ENCODE assay signal across 8 mouse cellular contexts in genomic region chr2:31637807-31638206, GRCm38 (mm10). TPM values are rescaled to one million over a fixed set of nuclear protein-coding genes. Genes with fewer than 3 reads are reported as not detected.
A peak's percentile ranks its signal among the peaks of the same experiment; 100 is the strongest.
DNase-seq lines count a peak whose midpoint lies in the region; ATAC-seq and TF ChIP-seq lines count a peak whose summit lies in the region.

No protein-coding gene starts in this region.

- H3K36me3 ChIP-seq in liver, embryonic 14.5 days (replicated peaks; ENCODE audit: control insufficient read depth, insufficient read depth, low read depth) = no peaks in the 10 kb centered on the region
- H3K36me3 ChIP-seq in liver, embryonic 12.5 days = no peaks in the 10 kb centered on the region
- H3K36me3 ChIP-seq in heart, embryonic 13.5 days = no peaks in the 10 kb centered on the region
- no peaks in the 10 kb centered on the region for H3K36me3 ChIP-seq in limb, embryonic 10.5 days
- H3K36me3 ChIP-seq in neural tube, embryonic 12.5 days = no peaks in the 10 kb centered on the region

- no peak for DNase-seq in liver, embryonic 14.5 days (ENCODE audit: low read depth in 3 of 3, low spot score in 3 of 3)
- DNase-seq in brain, embryonic 14.5 days (ENCODE audit: low read depth) = peak; percentile 67
- peak; percentile 76 for DNase-seq in limb, embryonic 10.5 days (ENCODE audit: low spot score)
- no peak for DNase-seq in cerebellum, adult 9-11 months
- DNase-seq in left cerebral cortex, adult 9 months (ENCODE audit: low spot score in 2 of 2) = no peak

- no peaks in the 10 kb centered on the region for H3K9me3 ChIP-seq in liver, embryonic 14.5 days (ENCODE audit: control insufficient read depth, low read length)
- no peaks in the 10 kb centered on the region for H3K9me3 ChIP-seq in liver, embryonic 12.5 days (replicated peaks)
- H3K9me3 ChIP-seq in heart, embryonic 13.5 days = no peaks in the 10 kb centered on the region
- H3K9me3 ChIP-seq in limb, embryonic 10.5 days (replicated peaks) = no peaks in the 10 kb centered on the region
- H3K9me3 ChIP-seq in neural tube, embryonic 12.5 days = no peaks in the 10 kb centered on the region

- under 1% methylated on average over 22 of the region's 22 CpGs for WGBS in liver, embryonic 14.5 days (ENCODE audit: insufficient replicate concordance)
- WGBS in liver, embryonic 12.5 days (ENCODE audit: insufficient replicate concordance) = 2% methylated on average over 22 of the region's 22 CpGs
- WGBS in heart, embryonic 13.5 days = 2% methylated on average over 22 of the region's 22 CpGs
- WGBS in limb, embryonic 10.5 days = under 1% methylated on average over 22 of the region's 22 CpGs
- 0% methylated on average over 22 of the region's 22 CpGs for WGBS in neural tube, embryonic 12.5 days

- H3K4me2 ChIP-seq in liver, embryonic 14.5 days (ENCODE audit: low read depth) = no peak overlapping the region
- H3K4me2 ChIP-seq in liver, embryonic 12.5 days = no peak overlapping the region
- peak overlapping the region; percentile 30; the same call in 1 of the 2 replicates for H3K4me2 ChIP-seq in heart, embryonic 13.5 days
- peak overlapping the region; percentile 53 for H3K4me2 ChIP-seq in neural tube, embryonic 12.5 days (replicated peaks)

- peak; percentile 50 for TF ChIP-seq CTCF in liver, embryonic 14.5 days (IDR thresholded peaks at IDR 0.05; ENCODE audit: low read depth)
- TF ChIP-seq CTCF in brain, embryonic 14.5 days (IDR thresholded peaks at IDR 0.05; ENCODE audit: borderline replicate concordance, extremely low read depth, insufficient read depth, insufficient read length) = peak; percentile 44; the same call in 1 of the 2 replicates

- peaks cover 100% of the 10 kb centered on the region for H3K27me3 ChIP-seq in liver, embryonic 14.5 days (ENCODE audit: control insufficient read depth, insufficient read depth, low read length)
- peaks cover 100% of the 10 kb centered on the region for H3K27me3 ChIP-seq in liver, embryonic 12.5 days (replicated peaks)
- peaks cover 100% of the 10 kb centered on the region for H3K27me3 ChIP-seq in heart, embryonic 13.5 days (replicated peaks)
- H3K27me3 ChIP-seq in limb, embryonic 10.5 days (ENCODE audit: low read depth, poor library complexity, severe bottlenecking) = peaks cover 100% of the 10 kb centered on the region
- peaks cover 96% of the 10 kb centered on the region for H3K27me3 ChIP-seq in neural tube, embryonic 12.5 days (replicated peaks)

- H3K4me1 ChIP-seq in liver, embryonic 14.5 days (replicated peaks; ENCODE audit: control insufficient read depth in 2 of 2, insufficient read depth in 2 of 2, low read length in 1 of 2) = no peaks in the 10 kb centered on the region
- peaks cover 19% of the 10 kb centered on the region; the same call in 1 of the 2 replicates for H3K4me1 ChIP-seq in liver, embryonic 12.5 days
- H3K4me1 ChIP-seq in heart, embryonic 13.5 days = peaks cover 38% of the 10 kb centered on the region
- peaks cover 52% of the 10 kb centered on the region for H3K4me1 ChIP-seq in limb, embryonic 10.5 days
- H3K4me1 ChIP-seq in neural tube, embryonic 12.5 days = peaks cover 70% of the 10 kb centered on the region

- no peak for TF ChIP-seq EP300 in liver, embryonic 14.5 days (IDR thresholded peaks at IDR 0.05; ENCODE audit: low read depth)

- TF ChIP-seq POLR2A in brain, embryonic 14.5 days (IDR thresholded peaks at IDR 0.05; ENCODE audit: borderline replicate concordance, extremely low read depth, insufficient read depth, insufficient read length, poor library complexity, severe bottlenecking) = no peak

- H3K4me3 ChIP-seq in liver, embryonic 14.5 days (ENCODE audit: insufficient read depth in 1 of 2, low read depth in 2 of 2, low read length in 2 of 2) = no peak overlapping the region
- H3K4me3 ChIP-seq in liver, embryonic 12.5 days = no peak overlapping the region
- H3K4me3 ChIP-seq in heart, embryonic 13.5 days = peak overlapping the region; percentile 18
- 0 out of 2 replicates have a peak overlapping the region, but pooled peaks have one; percentile 16 for H3K4me3 ChIP-seq in limb, embryonic 10.5 days
- peak overlapping the region; percentile 34 for H3K4me3 ChIP-seq in neural tube, embryonic 12.5 days

- ATAC-seq in liver, embryonic 14.5 days (ENCODE audit: insufficient read depth) = no peak
- no peak for ATAC-seq in liver, embryonic 12.5 days
- ATAC-seq in heart, embryonic 13.5 days (ENCODE audit: extremely low read depth, insufficient number of reproducible peaks, low FRiP score, low TSS enrichment) = no peak
- no peak for ATAC-seq in neural tube, embryonic 12.5 days (ENCODE audit: low FRiP score, low read depth)

- no peak overlapping the region for H3K9ac ChIP-seq in liver, embryonic 14.5 days (replicated peaks)
- H3K9ac ChIP-seq in liver, embryonic 12.5 days = no peak overlapping the region
- H3K9ac ChIP-seq in heart, embryonic 13.5 days = no peak overlapping the region
- H3K9ac ChIP-seq in neural tube, embryonic 12.5 days = peak overlapping the region; percentile 42; the same call in 1 of the 2 replicates

- no peak overlapping the region for H3K27ac ChIP-seq in liver, embryonic 14.5 days
- no peak overlapping the region for H3K27ac ChIP-seq in liver, embryonic 12.5 days
- H3K27ac ChIP-seq in heart, embryonic 13.5 days (replicated peaks) = no peak overlapping the region
- H3K27ac ChIP-seq in limb, embryonic 10.5 days = no peak overlapping the region
- no peak overlapping the region for H3K27ac ChIP-seq in neural tube, embryonic 12.5 days

RNA-seq across cellular contexts. Expression of gene Prdm12, which starts 2.0 kb away (rescaled TPM):
- polyA plus RNA-seq in liver, embryonic 14.5 days (2012; rRNA removed) = not detected in 2 replicates
- polyA plus RNA-seq in liver, embryonic 14.5 days (2014; fragmentation: Nextera tagmentation; extraction: Ambion mirVana) = not detected in 2 replicates
- not detected in 2 replicates for polyA plus RNA-seq in liver, embryonic 12.5 days (2016; fragmentation: Nextera tagmentation; extraction: Ambion mirVana)
- polyA plus RNA-seq in brain, embryonic 14.5 days (2012; rRNA removed) = 6.3 and 7.9 TPM in 2 replicates
- not detected in 2 replicates for polyA plus RNA-seq in heart, embryonic 13.5 days (2015; fragmentation: Nextera tagmentation; extraction: Ambion mirVana)
- 0.10 TPM in 1 of 2 replicates, not detected in the other for polyA plus RNA-seq in limb, embryonic 10.5 days (2016; fragmentation: Nextera tagmentation; extraction: Ambion mirVana)
- polyA plus RNA-seq in neural tube, embryonic 12.5 days (2016; fragmentation: Nextera tagmentation; extraction: Ambion mirVana) = 37.3 and 54.2 TPM in 2 replicates

RNA-seq across cellular contexts. Expression of gene Exosc2, which starts 32.7 kb away (rescaled TPM):
- polyA plus RNA-seq in liver, embryonic 14.5 days (2012; rRNA removed) = 17.5 and 25.3 TPM in 2 replicates
- polyA plus RNA-seq in liver, embryonic 14.5 days (2014; fragmentation: Nextera tagmentation; extraction: Ambion mirVana) = 26.9 and 27.2 TPM in 2 replicates
- polyA plus RNA-seq in liver, embryonic 12.5 days (2016; fragmentation: Nextera tagmentation; extraction: Ambion mirVana) = 57.8 and 64.9 TPM in 2 replicates
- polyA plus RNA-seq in brain, embryonic 14.5 days (2012; rRNA removed) = 36.6 and 39.7 TPM in 2 replicates
- 41.3 and 43.9 TPM in 2 replicates for polyA plus RNA-seq in heart, embryonic 13.5 days (2015; fragmentation: Nextera tagmentation; extraction: Ambion mirVana)
- polyA plus RNA-seq in limb, embryonic 10.5 days (2016; fragmentation: Nextera tagmentation; extraction: Ambion mirVana) = 113 and 131 TPM in 2 replicates
- 50.5 and 51.3 TPM in 2 replicates for polyA plus RNA-seq in neural tube, embryonic 12.5 days (2016; fragmentation: Nextera tagmentation; extraction: Ambion mirVana)

RNA-seq across cellular contexts. Expression of gene Abl1, which starts 50.4 kb away (rescaled TPM):
- polyA plus RNA-seq in liver, embryonic 14.5 days (2012; rRNA removed) = 9.6 and 10.0 TPM in 2 replicates
- polyA plus RNA-seq in liver, embryonic 14.5 days (2014; fragmentation: Nextera tagmentation; extraction: Ambion mirVana) = 4.8 and 6.9 TPM in 2 replicates
- 12.9 and 13.4 TPM in 2 replicates for polyA plus RNA-seq in liver, embryonic 12.5 days (2016; fragmentation: Nextera tagmentation; extraction: Ambion mirVana)
- 61.4 and 68.6 TPM in 2 replicates for polyA plus RNA-seq in brain, embryonic 14.5 days (2012; rRNA removed)
- polyA plus RNA-seq in heart, embryonic 13.5 days (2015; fragmentation: Nextera tagmentation; extraction: Ambion mirVana) = 25.2 and 27.9 TPM in 2 replicates
- 65.0 and 70.5 TPM in 2 replicates for polyA plus RNA-seq in limb, embryonic 10.5 days (2016; fragmentation: Nextera tagmentation; extraction: Ambion mirVana)
- 38.2 and 38.6 TPM in 2 replicates for polyA plus RNA-seq in neural tube, embryonic 12.5 days (2016; fragmentation: Nextera tagmentation; extraction: Ambion mirVana)

Comparison
In these comparisons a context has a peak if more than half of its experiments do, and no peak if none do; other contexts are left out.
1. DNase-seq: peak in brain, embryonic 14.5 days (single experiment) and limb, embryonic 10.5 days (single experiment); none in liver, embryonic 14.5 days (0 of 3), cerebellum, adult 9-11 months (single experiment) and left cerebral cortex, adult 9 months (0 of 2).
2. H3K4me2 ChIP-seq: peak in heart, embryonic 13.5 days (single experiment) and neural tube, embryonic 12.5 days (single experiment); none in liver, embryonic 14.5 days (single experiment) and liver, embryonic 12.5 days (single experiment).
3. H3K4me3 ChIP-seq: peak in heart, embryonic 13.5 days (single experiment), limb, embryonic 10.5 days (single experiment) and neural tube, embryonic 12.5 days (single experiment); none in liver, embryonic 14.5 days (0 of 2) and liver, embryonic 12.5 days (single experiment).